ENCODE assay signal across 18 mouse cellular contexts in the genomic region with DNA sequence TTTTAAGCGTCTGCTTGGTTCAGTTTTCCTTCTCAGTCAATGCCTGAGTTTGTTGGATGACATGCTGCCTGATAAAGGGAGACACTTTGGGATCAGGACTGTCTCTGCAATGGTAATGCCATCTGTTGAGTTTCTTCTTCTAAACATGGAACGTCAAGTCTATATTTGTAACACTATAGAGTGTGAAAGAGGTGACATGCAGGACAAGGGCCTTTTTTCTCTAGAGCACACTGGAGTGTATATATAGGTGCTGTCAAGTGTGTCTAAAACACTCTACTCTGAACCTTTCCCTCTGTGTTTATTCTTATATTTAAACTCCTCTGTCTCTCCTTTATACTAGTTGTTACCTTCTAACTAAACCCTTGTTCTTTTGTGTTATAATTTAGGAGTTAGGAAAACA.
"Had no signal": no experiment of that assay in that cellular context is flagged by ENCODE, and none has a peak within 500 bp of the region (broad histone marks: within the 10 kb centered on the region; RNA-seq: fewer than 3 reads in every experiment).

No protein-coding gene starts in this region.

- H3K36me3 ChIP-seq: midbrain, embryonic 10.5 days; midbrain, embryonic 12.5 days; neural tube, embryonic 13.5 days; neural tube, embryonic 15.5 days had no signal

- ATAC-seq: midbrain, embryonic 16.5 days had no signal

- H3K27ac ChIP-seq: midbrain, embryonic 10.5 days; midbrain, embryonic 12.5 days; neural tube, embryonic 13.5 days; neural tube, embryonic 15.5 days had no signal

- H3K4me1 ChIP-seq: midbrain, embryonic 10.5 days; midbrain, embryonic 12.5 days; neural tube, embryonic 13.5 days; neural tube, embryonic 15.5 days had no signal

- H3K4me2 ChIP-seq: lung, embryonic 14.5 days; midbrain, embryonic 12.5 days; neural tube, embryonic 13.5 days; neural tube, embryonic 15.5 days had no signal

- H3K27me3 ChIP-seq: neural tube, embryonic 13.5 days; neural tube, embryonic 15.5 days had no signal

- H3K9me3 ChIP-seq: midbrain, embryonic 10.5 days; midbrain, embryonic 12.5 days; neural tube, embryonic 13.5 days; neural tube, embryonic 15.5 days had no signal

- H3K9ac ChIP-seq: lung, embryonic 14.5 days; midbrain, embryonic 12.5 days; neural tube, embryonic 13.5 days; neural tube, embryonic 15.5 days had no signal

- DNase-seq: lung, embryonic 14.5 days; lung, postnatal 10 days; lung, postnatal 4 days; midbrain, embryonic 14.5 days; retina, postnatal 1 day; right cerebral cortex, adult 18-20 months; right cerebral cortex, postnatal 25 days; right cerebral cortex, postnatal 4 days; spleen, adult 18-20 months; thymus, adult 18-20 months; thymus, postnatal 14 days; thymus, postnatal 36 days had no signal

- H3K4me3 ChIP-seq: midbrain, embryonic 10.5 days; midbrain, embryonic 12.5 days; myocyte; neural tube, embryonic 13.5 days; neural tube, embryonic 15.5 days had no signal
